Mouse (Mus musculus): Measurements from ENCODE around the gene Sympk. TPM values are rescaled to one million over a fixed set of nuclear protein-coding genes. Genes with fewer than 3 reads are reported as not detected.

Gene Sympk
- polyA plus RNA-seq, 1 experiment from 2014 or later, result 10.4 TPM

- DNase-seq (ENCODE audit: low spot score) (no peak), ATAC-seq (no peak)
- Histone ChIP-seq H3K9ac (replicated peaks; ENCODE audit: low read depth) (no peak overlapping the region), H3K9me3 (ENCODE audit: low read length) (no peaks in the 10 kb centered on the region), H3K27me3 (replicated peaks; ENCODE audit: insufficient read depth, low read length) (no peaks in the 10 kb centered on the region), H3K27ac (ENCODE audit: low read length) (no peak overlapping the region), H3K36me3 (ENCODE audit: insufficient read depth, low read length) (no peaks in the 10 kb centered on the region), H3K4me3 (ENCODE audit: low read depth, low read length) (no peak overlapping the region), H3K4me2 (replicated peaks; ENCODE audit: low read depth, low read length) (no peak overlapping the region), H3K4me1 (ENCODE audit: insufficient read depth, low read depth, low read length) (no peaks in the 10 kb centered on the region)
- TF ChIP-seq CTCF (IDR thresholded peaks at IDR 0.05) (no peak), EP300 (IDR thresholded peaks at IDR 0.05) (no peak)
- WGBS, result 58% methylated on average over 2 of the region's 2 CpGs
These were observed 11.3 kb upstream of the Sympk start for GRCm38 (mm10) chr7:19012882-19013281.

DNA sequence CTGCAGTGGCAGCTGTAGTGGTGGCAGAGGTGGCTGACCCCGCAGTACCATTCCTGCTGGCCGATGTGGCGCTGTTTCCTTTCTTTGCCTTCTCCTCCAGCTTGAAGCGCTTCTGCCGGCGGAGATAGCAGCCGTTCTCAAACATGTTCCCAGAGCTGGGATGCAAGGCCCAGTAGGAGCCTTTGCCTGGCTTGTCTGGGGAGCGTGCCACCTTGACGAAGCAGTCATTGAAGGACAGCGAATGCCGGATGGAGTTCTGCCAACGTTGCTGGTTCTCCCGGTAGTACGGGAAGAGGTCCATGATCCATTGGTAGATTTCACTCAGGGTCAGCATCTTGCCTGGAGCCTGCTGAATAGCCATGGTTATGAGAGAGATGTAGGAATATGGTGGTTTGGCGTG is 9.7 kb upstream of the Sympk start:
- peak; percentile 19; the same call in 1 of the 2 replicates for TF ChIP-seq CTCF (IDR thresholded peaks at IDR 0.05)
- TF ChIP-seq EP300 (IDR thresholded peaks at IDR 0.05), result no peak
- Histone ChIP-seq H3K9me3 (ENCODE audit: low read length) (no peaks in the 10 kb centered on the region), H3K27me3 (replicated peaks; ENCODE audit: insufficient read depth, low read length) (no peaks in the 10 kb centered on the region), H3K4me3 (ENCODE audit: low read depth, low read length) (no peak overlapping the region), H3K27ac (ENCODE audit: low read length) (no peak overlapping the region), H3K36me3 (ENCODE audit: insufficient read depth, low read length) (no peaks in the 10 kb centered on the region), H3K4me2 (replicated peaks; ENCODE audit: low read depth, low read length) (no peak overlapping the region), H3K9ac (replicated peaks; ENCODE audit: low read depth) (no peak overlapping the region), H3K4me1 (ENCODE audit: insufficient read depth, low read depth, low read length) (no peaks in the 10 kb centered on the region)
- WGBS, result 72% methylated on average over 15 of the region's 15 CpGs
- ATAC-seq (no peak), DNase-seq (ENCODE audit: low spot score) (no peak)

DNA sequence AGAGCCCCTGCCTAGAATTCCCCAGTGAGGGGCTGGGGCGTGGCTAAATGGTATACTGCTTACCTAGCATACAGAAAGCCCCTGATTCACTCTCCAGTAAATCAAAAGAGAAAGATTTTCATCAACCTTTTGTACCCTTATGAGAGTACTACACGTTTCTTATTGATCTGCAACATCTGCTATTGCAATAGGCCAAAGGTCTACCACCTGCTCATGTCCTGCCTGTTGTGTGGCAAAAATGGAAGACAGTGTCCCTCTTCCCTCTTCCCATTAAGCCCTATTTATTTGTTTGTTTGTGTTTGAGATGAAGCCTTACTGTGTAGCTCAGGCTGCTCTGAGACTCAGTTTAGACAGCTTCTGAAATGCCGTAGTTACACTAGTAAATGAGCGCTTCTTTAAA is 8.1 kb upstream of the Sympk start:
- no peak overlapping the region for H3K9ac ChIP-seq (replicated peaks; ENCODE audit: low read depth)
- no peak for DNase-seq (ENCODE audit: low spot score)
- H3K4me1 ChIP-seq (ENCODE audit: insufficient read depth, low read depth, low read length), result no peaks in the 10 kb centered on the region
- 86% methylated on average over 4 of the region's 4 CpGs for WGBS
- H3K27me3 ChIP-seq (replicated peaks; ENCODE audit: insufficient read depth, low read length), result no peaks in the 10 kb centered on the region
- no peak overlapping the region for H3K4me2 ChIP-seq (replicated peaks; ENCODE audit: low read depth, low read length)
- H3K36me3 ChIP-seq (ENCODE audit: insufficient read depth, low read length), result no peaks in the 10 kb centered on the region
- no peak for ATAC-seq
- TF ChIP-seq EP300 (IDR thresholded peaks at IDR 0.05) (no peak), CTCF (IDR thresholded peaks at IDR 0.05) (no peak)
- H3K9me3 ChIP-seq (ENCODE audit: low read length), result no peaks in the 10 kb centered on the region
- H3K27ac ChIP-seq (ENCODE audit: low read length), result no peak overlapping the region
- no peak overlapping the region for H3K4me3 ChIP-seq (ENCODE audit: low read depth, low read length)

GRCm38 (mm10) chr7:19017909-19018308 is 6.3 kb upstream of the Sympk start:
- TF ChIP-seq EP300 (IDR thresholded peaks at IDR 0.05), result no peak
- Histone ChIP-seq H3K4me2 (replicated peaks; ENCODE audit: low read depth, low read length) (no peak overlapping the region), H3K4me3 (ENCODE audit: low read depth, low read length) (no peak overlapping the region), H3K9me3 (ENCODE audit: low read length) (no peaks in the 10 kb centered on the region), H3K4me1 (ENCODE audit: insufficient read depth, low read depth, low read length) (no peaks in the 10 kb centered on the region), H3K27me3 (replicated peaks; ENCODE audit: insufficient read depth, low read length) (peaks cover 5% of the 10 kb centered on the region; the same call in 1 of the 2 replicates), H3K9ac (replicated peaks; ENCODE audit: low read depth) (no peak overlapping the region), H3K36me3 (ENCODE audit: insufficient read depth, low read length) (no peaks in the 10 kb centered on the region), H3K27ac (ENCODE audit: low read length) (no peak overlapping the region)
- ATAC-seq (no peak), DNase-seq (ENCODE audit: low spot score) (no peak)
- 82% methylated on average over 7 of the region's 7 CpGs for WGBS

DNA sequence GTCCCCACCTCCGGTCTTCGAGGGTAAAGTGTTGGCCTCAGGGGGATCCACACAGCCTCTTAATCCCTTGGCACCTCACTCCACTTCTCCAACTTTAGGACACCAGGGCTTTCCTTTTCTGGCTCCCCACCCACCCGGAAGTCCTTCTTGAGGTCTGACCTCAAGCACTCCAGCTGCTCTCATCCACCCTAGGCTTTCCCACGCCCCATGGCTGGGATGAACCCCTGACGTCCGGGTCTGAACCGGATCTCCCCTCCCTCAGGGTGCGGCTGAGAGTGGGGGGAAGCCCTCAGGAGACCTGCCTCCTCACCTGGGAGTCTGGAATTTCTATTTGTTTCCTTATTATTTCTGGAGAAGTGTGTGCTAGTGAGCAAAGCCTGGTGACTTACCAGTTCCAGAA is 3.1 kb upstream of the Sympk start:
- ATAC-seq, result no peak

DNA sequence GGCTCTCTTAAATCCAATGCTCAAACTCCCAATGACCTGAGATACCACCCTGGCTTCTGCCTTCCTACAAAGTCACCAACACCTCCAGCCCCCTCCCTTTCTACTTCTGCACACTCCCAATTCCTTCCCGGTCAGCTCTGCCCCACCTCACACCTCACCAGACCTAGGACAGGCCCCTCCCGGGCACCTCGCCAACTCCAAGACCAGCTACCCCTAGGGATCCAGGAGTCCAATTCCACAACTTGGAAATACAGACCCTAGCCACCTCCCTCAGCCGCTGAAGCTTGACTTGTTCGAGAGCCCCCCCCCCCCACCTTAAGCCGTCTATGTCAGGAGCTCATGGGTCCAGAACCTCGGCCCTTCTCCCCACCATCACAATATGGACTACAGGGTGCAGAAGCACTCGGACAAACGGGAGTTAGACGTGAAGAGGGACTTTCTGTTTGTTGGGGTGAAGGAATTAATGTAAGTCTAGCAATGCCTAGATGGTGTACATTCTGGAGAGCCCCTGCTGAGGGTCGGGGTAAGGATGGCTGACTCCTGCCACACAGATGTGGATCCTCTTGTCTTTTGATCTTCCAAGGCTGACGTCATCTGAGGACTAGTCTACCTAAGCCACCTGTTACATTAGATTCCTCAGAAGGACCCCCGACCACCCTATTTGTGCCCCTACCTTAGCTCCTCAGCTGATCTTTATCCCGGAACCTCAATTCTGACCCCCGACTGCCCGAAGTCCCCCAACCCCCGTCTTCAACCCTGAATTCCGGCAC is 1.8 kb upstream of the Sympk start:
- H3K9ac ChIP-seq (replicated peaks; ENCODE audit: low read depth), result no peak overlapping the region
- no peak overlapping the region for H3K27ac ChIP-seq (ENCODE audit: low read length)
- ATAC-seq (no peak), DNase-seq (ENCODE audit: low spot score) (no peak)
- no peaks in the 10 kb centered on the region; the same call in 1 of the 2 replicates for H3K4me1 ChIP-seq (ENCODE audit: insufficient read depth, low read depth, low read length)
- 40% methylated on average over 18 of the region's 18 CpGs for WGBS
- no peak overlapping the region for H3K4me2 ChIP-seq (replicated peaks; ENCODE audit: low read depth, low read length)
- H3K27me3 ChIP-seq (replicated peaks; ENCODE audit: insufficient read depth, low read length), result peaks cover 15% of the 10 kb centered on the region
- H3K9me3 ChIP-seq (ENCODE audit: low read length), result no peaks in the 10 kb centered on the region
- H3K36me3 ChIP-seq (ENCODE audit: insufficient read depth, low read length), result no peaks in the 10 kb centered on the region
- no peak overlapping the region for H3K4me3 ChIP-seq (ENCODE audit: low read depth, low read length)
- TF ChIP-seq CTCF (IDR thresholded peaks at IDR 0.05) (no peak), EP300 (IDR thresholded peaks at IDR 0.05) (no peak)

More for the DNA sequence above, 3.1 kb upstream of the Sympk start:
- TF ChIP-seq EP300 (IDR thresholded peaks at IDR 0.05) (no peak), CTCF (IDR thresholded peaks at IDR 0.05) (no peak)
- WGBS, result 11% methylated on average over 8 of the region's 8 CpGs
- Histone ChIP-seq H3K36me3 (ENCODE audit: insufficient read depth, low read length) (no peaks in the 10 kb centered on the region), H3K9ac (replicated peaks; ENCODE audit: low read depth) (no peak overlapping the region), H3K9me3 (ENCODE audit: low read length) (no peaks in the 10 kb centered on the region), H3K27me3 (replicated peaks; ENCODE audit: insufficient read depth, low read length) (peaks cover 15% of the 10 kb centered on the region), H3K4me2 (replicated peaks; ENCODE audit: low read depth, low read length) (peak overlapping the region; percentile 8; the same call in 1 of the 2 replicates), H3K27ac (ENCODE audit: low read length) (no peak overlapping the region), H3K4me1 (ENCODE audit: insufficient read depth, low read depth, low read length) (no peaks in the 10 kb centered on the region; the same call in 1 of the 2 replicates), H3K4me3 (ENCODE audit: low read depth, low read length) (no peak overlapping the region)
- DNase-seq (ENCODE audit: low spot score), result peak; percentile 42

All from lung, postnatal 0 days (tissue).